Mouse (Mus musculus) liver, postnatal 0 days (tissue): ENCODE results near the gene Pnldc1.

ENCODE experiments used
- CTCF ChIP-seq: sonication (generic); IDR thresholded peaks from 2 replicates; pipeline ENCODE4 v1.5.1; 2016; ENCODE audit warnings: antibody characterized with exemption, low read depth
- EP300 ChIP-seq: IDR thresholded peaks from 2 replicates; pipeline ENCODE4 v1.6.1; 2016; ENCODE audit warnings: antibody characterized with exemption, low read depth, mild to moderate bottlenecking

DNA sequence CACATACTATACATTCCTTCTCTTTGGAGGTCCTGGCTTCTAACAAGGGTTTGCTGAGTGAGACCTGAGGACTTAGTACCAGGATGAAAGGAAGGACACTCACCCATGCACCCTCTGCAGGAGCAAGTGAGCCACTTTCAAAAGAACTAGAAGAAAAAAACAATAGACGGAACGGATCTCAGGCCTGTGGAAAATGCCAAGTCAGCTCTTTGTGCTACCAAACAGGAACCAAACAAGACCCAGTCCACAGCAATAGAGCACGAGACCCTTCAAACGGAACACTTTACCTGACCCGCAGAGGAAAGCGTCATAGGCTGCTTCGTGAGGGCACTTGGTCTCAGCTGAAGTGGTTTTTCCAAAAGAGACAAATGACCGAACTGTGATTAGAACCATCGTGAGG is 18.0 kb downstream of the Pnldc1 start:
- TF ChIP-seq CTCF: no peak
- no peak for TF ChIP-seq EP300
